Mouse (Mus musculus): ENCODE measurements at regions not wholly inside any gene's neighbourhood (a gene's known extent, or its start where the extent isn't known, plus 50 kb on each side); places are given as distances from the start of the nearest gene placed in this dataset.

GRCm38 (mm10) chr3:105222925-105223324 lies 156.3 kb downstream of the 4930564D02Rik start:
- DNase-seq (ENCODE audit: low spot score in 2 of 2) = no peak

DNA sequence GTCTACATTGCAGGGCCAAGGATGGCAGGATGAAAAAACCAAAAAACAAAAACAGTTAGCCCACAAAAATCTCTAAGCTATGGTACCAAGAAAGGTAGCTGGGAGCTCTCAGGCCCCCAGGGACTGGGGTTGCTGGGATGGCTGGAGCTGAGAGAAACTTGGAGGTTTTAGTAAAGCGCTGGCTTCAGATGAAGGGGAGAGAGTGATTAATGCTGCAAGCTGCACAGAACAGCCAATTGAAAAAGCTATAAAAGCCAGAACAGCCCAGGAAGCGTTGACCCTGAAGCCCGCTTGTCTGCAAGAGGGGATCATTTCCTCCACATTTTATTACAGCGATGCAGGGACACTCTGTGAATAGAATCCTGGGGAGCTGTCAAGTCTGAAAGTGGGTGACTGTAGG lies 157.0 kb downstream of the 4930564D02Rik start:
- DNase-seq (ENCODE audit: low spot score in 2 of 2) = no peak

DNA sequence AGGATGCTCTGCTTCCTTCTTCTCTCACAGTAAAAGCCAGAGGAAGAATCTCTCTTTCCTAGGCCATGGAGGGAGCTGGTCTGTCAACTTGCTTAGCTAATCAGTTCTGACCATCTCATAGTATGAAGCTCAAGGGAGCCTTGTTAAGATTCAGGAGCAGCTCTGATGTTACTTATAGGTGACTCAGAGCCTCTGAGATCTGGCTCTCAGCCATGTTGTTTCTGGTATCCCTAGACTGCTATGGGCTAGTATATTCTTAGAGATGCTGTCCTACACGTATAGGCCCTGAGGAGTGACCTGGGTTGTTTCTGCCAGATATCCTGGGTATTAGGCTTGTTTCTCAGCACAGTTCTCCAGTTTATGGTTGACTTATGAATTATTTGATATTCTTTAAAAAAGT lies 160.9 kb downstream of the 4930564D02Rik start:
- DNase-seq (ENCODE audit: low spot score in 2 of 2) = no peak

DNA sequence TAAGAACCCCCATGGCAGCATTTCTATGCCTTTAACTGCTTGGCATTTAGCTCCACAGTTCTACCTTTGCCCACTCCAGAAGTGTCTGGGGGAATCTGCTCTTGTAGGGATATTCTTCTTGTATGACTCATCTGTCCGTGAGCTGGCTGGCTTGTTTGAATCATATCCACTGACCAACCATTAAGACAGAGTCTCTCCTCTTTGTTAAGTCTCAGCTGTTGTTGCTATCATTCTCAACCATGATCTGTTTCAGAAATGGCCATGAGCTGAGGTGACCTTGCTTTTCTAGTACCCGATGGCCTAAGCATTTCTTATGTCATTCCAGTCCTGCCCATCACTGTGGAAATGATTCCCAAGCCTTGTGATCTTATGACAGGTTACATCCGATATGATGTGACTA lies 161.8 kb downstream of the 4930564D02Rik start:
- DNase-seq (ENCODE audit: low spot score in 2 of 2) = no peak

GRCm38 (mm10) chr3:105241048-105241447 lies 174.4 kb downstream of the 4930564D02Rik start:
- no peak for DNase-seq (ENCODE audit: low spot score in 2 of 2)

GRCm38 (mm10) chr3:105257096-105257495 lies 190.5 kb downstream of the 4930564D02Rik start:
- DNase-seq (ENCODE audit: low spot score in 2 of 2) = no peak

GRCm38 (mm10) chr3:105275241-105275640 lies 176.9 kb upstream of the Kcnd3 start:
- peak in 1 of 2 experiments; percentile 46 for DNase-seq (ENCODE audit: low spot score in 2 of 2)

- no peak for DNase-seq (ENCODE audit: low spot score in 2 of 2)
Measured at GRCm38 (mm10) chr3:105280971-105281370, 171.2 kb upstream of the Kcnd3 start.

- no peak for DNase-seq (ENCODE audit: low spot score in 2 of 2)
Measured at GRCm38 (mm10) chr3:105281686-105282085, 170.4 kb upstream of the Kcnd3 start.

DNA sequence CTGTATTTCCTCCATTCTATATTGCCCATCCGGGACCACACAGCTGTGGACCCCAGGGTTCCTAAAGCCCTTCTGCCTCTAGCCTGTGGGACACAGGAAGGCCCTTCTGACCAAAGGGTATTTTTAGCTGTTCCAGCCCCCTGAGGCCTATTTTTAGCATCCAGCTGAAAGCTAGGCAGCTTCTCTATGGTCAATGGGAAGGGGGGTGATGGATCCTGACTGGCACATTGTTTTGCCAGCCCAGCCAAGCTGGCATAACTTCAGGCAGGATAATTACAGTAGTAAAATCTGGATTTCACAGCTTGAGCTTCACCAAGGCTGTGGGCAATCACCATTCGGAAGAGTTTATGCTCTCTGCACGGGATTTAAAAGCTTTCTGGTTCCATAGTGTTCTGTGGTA lies 153.9 kb upstream of the Kcnd3 start:
- DNase-seq (ENCODE audit: low spot score in 2 of 2) = no peak

DNA sequence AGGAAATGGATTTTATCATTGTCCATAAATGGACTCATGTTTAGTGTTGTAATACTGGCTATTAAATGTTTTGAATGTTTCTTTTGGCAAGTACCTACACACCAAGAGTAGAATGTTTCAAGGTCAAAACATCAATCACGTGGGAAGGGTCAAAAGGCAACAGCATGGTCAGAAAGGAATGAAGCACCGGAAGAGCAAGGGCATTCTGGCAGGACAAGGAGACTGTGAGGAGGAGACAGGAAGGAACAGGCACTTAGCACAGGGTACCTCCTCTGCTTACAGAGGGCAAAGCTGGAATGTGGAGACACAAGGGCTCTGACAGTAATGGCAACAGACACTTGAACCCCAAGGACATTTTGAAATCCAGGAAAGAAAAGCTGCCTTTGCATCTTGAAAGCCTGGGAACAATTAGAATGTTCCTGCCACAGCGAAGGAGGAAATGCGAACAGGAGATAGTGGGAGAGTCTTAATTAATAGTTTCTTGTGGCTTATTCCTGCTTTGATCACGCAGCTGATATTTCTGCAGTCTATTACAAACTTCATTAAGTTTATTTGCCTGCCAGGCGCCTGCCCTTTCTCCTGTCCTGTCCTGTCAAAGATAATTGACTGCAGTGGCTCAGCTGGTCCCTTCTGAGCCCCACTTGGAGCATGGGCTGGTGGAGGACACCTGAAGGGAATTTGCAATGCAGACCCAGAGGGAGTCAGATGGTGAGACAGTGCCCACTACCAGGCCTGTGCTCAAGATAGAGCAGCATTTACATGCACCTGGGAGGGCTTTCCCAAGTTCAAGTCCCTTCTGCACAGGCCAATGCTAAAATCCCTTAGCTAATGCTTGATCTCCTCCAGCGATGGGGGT lies 151.2 kb upstream of the Kcnd3 start:
- DNase-seq (ENCODE audit: low spot score in 2 of 2) = no peak

- DNase-seq (ENCODE audit: low spot score in 2 of 2) = no peak
Measured at GRCm38 (mm10) chr3:105307676-105308075, 144.5 kb upstream of the Kcnd3 start.

GRCm38 (mm10) chr3:105309020-105309419 lies 143.1 kb upstream of the Kcnd3 start:
- peak in 1 of 2 experiments; percentile 17 for DNase-seq (ENCODE audit: low spot score in 2 of 2)

DNA sequence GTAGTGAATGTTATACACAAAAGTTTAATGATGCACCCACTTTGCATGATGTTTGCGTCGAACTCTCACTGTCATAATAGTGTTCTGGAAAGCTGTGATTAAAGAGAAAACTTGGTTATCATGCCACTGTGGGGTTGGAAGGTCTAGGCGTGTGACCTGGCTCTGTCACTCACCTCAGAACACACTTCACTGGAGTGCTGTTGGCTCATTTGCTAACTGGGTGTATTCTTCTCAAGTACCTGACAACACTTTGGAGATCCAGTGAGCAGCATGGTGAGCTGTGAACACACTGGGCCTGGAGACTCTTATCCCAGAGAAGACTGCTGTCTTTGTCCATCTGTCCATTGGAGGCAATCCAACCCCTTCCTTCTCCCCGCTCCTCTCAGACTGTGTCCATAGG lies 98.9 kb upstream of the Kcnd3 start:
- DNase-seq (ENCODE audit: low spot score in 2 of 2) = no peak

DNA sequence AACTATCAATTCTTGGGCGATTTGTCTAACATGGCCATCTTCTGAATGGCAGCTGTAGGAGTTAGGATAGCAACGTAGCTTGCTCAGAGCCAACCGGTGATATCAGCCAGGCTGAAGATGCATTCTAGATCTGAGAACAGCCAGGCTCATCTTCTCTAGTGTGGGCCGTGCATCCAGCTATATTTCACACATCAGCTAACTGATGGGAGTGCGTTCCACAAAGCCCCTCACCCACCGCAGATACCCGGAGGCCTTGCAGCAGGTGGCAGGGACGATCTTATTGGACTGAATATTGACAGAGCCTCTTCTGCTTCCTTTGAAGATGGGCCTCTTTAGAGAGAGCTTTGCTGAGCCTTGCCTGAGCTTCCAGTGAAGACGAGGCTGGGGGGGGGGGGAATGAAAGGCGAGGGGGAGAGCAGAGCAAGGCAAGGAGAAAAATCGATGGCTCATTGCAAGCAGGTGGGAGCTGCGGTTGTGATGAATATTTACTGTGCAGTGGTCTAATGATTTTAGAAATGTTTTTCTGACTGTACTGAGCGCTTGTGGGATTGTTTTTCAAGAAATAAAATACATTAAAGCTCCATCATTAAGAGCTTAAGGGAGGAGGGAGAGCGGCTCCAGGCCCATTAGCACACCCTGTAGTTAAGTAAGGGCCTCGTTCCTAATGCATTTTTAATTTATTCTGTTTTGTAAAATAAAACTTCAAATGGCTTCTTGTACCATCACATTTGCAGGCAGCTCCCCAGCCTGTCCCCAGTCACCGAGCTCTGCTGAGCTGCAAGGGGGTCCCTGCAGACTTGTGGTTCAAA lies 97.8 kb upstream of the Kcnd3 start:
- no peak for DNase-seq (ENCODE audit: low spot score in 2 of 2)

DNA sequence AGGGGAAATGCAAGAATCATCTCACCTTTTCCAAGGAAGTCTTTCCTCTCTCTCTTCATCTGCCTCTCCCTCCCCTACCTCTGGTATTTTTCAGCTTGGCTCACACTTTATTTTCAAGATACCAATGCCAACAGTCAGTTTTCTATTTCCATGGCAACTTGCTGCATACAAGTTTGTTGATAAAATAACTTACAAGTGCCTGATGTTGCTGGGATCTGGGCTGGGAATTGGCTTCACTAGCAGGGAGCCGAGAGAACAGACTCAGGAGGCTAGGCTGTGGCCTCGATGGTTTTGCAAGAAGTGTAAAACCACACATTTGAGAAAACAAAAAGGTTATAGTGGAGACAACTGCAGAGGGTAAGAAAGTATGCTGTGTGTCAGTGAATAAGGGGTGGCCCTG lies 94.6 kb upstream of the Kcnd3 start:
- no peak for DNase-seq (ENCODE audit: low spot score in 2 of 2)

- DNase-seq (ENCODE audit: low spot score in 2 of 2) = no peak
Measured at GRCm38 (mm10) chr3:105359636-105360035, 92.5 kb upstream of the Kcnd3 start.

DNA sequence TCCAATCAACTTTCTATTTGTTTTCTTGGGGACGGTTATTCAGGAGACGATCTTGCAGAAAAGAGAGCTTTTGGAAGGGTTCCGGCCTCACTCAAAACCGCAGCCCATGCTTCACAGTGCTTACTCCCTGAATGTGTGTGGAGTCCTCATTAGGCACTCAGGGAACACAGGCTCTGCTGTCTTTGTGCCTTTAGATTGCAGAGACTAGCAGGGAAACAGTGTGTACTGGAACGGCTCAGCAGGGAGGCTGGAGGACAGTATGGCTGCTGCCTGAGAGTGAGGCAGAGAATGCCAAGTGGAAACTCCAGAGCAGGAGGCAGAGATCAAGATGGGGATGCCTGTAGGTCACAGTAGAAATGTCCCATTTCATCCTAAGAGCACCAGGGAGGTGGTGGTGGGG lies 87.4 kb upstream of the Kcnd3 start:
- DNase-seq (ENCODE audit: low spot score in 2 of 2) = no peak

DNA sequence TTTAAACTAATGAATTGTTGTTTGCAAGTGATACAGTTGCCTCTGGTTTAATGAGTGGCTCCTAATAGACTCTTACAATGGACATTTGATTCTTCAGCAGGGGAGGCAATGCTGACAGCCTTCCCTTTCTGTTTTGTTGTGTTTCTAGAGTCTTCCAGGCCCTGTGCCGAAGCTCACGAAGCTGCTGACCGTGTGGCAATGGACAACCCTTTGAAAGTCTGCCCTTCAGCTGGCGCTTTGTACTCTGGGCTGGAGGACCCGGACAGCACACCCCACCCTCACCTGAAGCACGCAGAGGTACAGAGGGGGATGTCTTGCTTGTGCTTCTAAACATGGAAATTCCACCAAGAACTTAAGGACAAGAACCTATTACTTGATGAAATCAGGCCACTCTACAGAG lies 85.3 kb upstream of the Kcnd3 start:
- DNase-seq (ENCODE audit: low spot score in 2 of 2) = no peak

- no peak for DNase-seq (ENCODE audit: low spot score in 2 of 2)
Measured at GRCm38 (mm10) chr3:105367972-105368371, 84.2 kb upstream of the Kcnd3 start.

DNA sequence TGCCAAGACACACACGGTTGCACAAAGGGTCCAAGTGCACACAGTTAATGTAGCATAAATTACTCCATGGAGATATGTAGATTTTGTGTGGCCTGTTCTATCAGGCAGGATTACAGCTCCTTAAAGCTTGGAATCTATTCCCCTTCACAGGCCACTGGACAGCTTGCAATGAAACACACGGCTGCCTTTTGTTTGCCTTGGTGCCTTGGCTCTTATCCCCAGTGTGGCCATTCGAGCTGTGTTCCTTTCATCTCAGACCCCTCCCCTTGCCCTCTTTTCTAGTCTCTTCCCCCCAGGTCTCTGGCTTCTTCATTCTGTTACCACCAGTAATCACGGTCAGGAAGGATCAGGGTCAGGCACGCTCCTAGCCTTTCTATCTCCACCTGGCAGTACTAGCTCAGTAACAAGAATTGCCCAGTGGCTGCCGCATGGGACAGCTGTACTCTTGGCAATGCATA lies 79.7 kb upstream of the Kcnd3 start:
- no peak for DNase-seq (ENCODE audit: low spot score in 2 of 2)

DNA sequence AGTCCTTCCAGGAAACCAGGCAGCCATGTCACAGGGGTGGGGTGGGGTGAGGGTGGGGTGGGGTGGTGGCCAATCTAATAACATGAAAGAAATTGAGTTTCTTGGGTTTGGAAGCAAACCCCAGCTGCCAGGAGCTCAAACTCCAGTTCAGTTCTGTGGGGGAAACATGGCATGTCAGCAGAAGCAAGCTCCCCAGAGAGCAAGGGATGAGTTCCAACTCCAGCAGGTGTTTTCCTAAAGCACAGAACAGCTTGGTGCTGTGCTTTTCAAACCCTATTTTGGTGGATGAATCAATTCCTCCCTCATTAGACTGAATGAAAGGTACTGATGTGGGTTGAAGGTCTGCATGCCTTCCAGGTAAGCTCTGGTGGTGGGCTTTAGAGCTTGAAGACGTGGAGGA lies 77.8 kb upstream of the Kcnd3 start:
- DNase-seq (ENCODE audit: low spot score in 2 of 2) = no peak
